Mouse (Mus musculus): ENCODE data around the gene 1110008P14Rik. TPM values are rescaled to one million over a fixed set of nuclear protein-coding genes. Genes with fewer than 3 reads are reported as not detected.

The 1110008P14Rik gene
- polyA plus RNA-seq, 1 experiment from 2014 or later, result 44.2 TPM

GRCm38 (mm10) chr2:32423481-32424331 lies 42.0 kb upstream of the 1110008P14Rik start:
- peak overlapping the region; percentile 66 for H3K9ac ChIP-seq (ENCODE audit: low read depth, low read length)
- no peaks in the 10 kb centered on the region for H3K9me3 ChIP-seq (ENCODE audit: control insufficient read depth, low read length)
- peak overlapping the region; percentile 56 for H3K4me3 ChIP-seq (ENCODE audit: low read length)
- H3K27ac ChIP-seq (ENCODE audit: low read length), result peak overlapping the region; percentile 96
- 0 out of 2 replicates have a peak, but pooled peaks cover 5% of the 10 kb centered on the region for H3K36me3 ChIP-seq (ENCODE audit: control insufficient read depth, insufficient read depth, low read length)
- H3K4me1 ChIP-seq (ENCODE audit: control insufficient read depth, insufficient read depth, low read length), result peaks cover 61% of the 10 kb centered on the region
- 1% methylated on average over 14 of the region's 14 CpGs for WGBS
- ATAC-seq, result peak; percentile 88
- H3K4me2 ChIP-seq (ENCODE audit: low read depth, low read length), result peak overlapping the region; percentile 88
- no peaks in the 10 kb centered on the region for H3K27me3 ChIP-seq (replicated peaks; ENCODE audit: control insufficient read depth, insufficient read depth, low read length)

- Histone ChIP-seq H3K9ac (ENCODE audit: low read depth, low read length) (no peak overlapping the region), H3K4me3 (ENCODE audit: low read length) (no peak overlapping the region), H3K4me2 (ENCODE audit: low read depth, low read length) (no peak overlapping the region), H3K4me1 (ENCODE audit: control insufficient read depth, insufficient read depth, low read length) (peaks cover 47% of the 10 kb centered on the region), H3K36me3 (ENCODE audit: control insufficient read depth, insufficient read depth, low read length) (peaks cover 7% of the 10 kb centered on the region), H3K27ac (ENCODE audit: low read length) (no peak overlapping the region), H3K27me3 (replicated peaks; ENCODE audit: control insufficient read depth, insufficient read depth, low read length) (no peaks in the 10 kb centered on the region), H3K9me3 (ENCODE audit: control insufficient read depth, low read length) (no peaks in the 10 kb centered on the region)
- no peak for ATAC-seq
- WGBS, result 93% methylated on average over 6 of the region's 6 CpGs
Measured at GRCm38 (mm10) chr2:32421851-32422251, 40.1 kb upstream of the 1110008P14Rik start.

DNA sequence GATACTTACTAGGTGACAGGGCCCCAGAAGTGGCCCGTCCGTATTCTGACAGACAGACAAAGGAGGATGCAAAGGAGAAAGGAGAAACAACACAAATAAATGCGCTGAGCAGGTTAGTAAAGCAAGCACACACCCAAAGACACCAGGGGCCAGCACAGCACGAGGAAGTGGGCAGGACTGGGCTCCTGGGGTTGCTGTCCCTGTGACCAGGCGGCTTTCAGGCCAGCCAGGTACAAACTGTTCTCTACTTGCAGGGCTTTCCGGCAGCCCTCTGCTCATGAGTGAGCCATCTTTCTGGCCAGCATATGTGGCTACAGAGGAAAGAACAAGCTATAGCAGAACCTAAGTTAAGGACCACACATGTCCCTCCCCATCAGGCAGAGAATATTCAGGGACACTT lies 38.9 kb upstream of the 1110008P14Rik start:
- ATAC-seq, result no peak
- WGBS, result 77% methylated on average over 6 of the region's 6 CpGs
- no peak overlapping the region for H3K4me3 ChIP-seq (ENCODE audit: low read length)
- H3K36me3 ChIP-seq (ENCODE audit: control insufficient read depth, insufficient read depth, low read length), result peaks cover 19% of the 10 kb centered on the region
- no peaks in the 10 kb centered on the region for H3K9me3 ChIP-seq (ENCODE audit: control insufficient read depth, low read length)
- H3K4me1 ChIP-seq (ENCODE audit: control insufficient read depth, insufficient read depth, low read length), result peaks cover 43% of the 10 kb centered on the region
- no peak overlapping the region for H3K9ac ChIP-seq (ENCODE audit: low read depth, low read length)
- no peaks in the 10 kb centered on the region for H3K27me3 ChIP-seq (replicated peaks; ENCODE audit: control insufficient read depth, insufficient read depth, low read length)
- no peak overlapping the region for H3K27ac ChIP-seq (ENCODE audit: low read length)
- no peak overlapping the region for H3K4me2 ChIP-seq (ENCODE audit: low read depth, low read length)

GRCm38 (mm10) chr2:32420066-32420608 lies 38.4 kb upstream of the 1110008P14Rik start:
- Histone ChIP-seq H3K4me1 (ENCODE audit: control insufficient read depth, insufficient read depth, low read length) (peaks cover 38% of the 10 kb centered on the region), H3K9ac (ENCODE audit: low read depth, low read length) (no peak overlapping the region), H3K4me3 (ENCODE audit: low read length) (no peak overlapping the region), H3K36me3 (ENCODE audit: control insufficient read depth, insufficient read depth, low read length) (peaks cover 24% of the 10 kb centered on the region), H3K4me2 (ENCODE audit: low read depth, low read length) (no peak overlapping the region), H3K27me3 (replicated peaks; ENCODE audit: control insufficient read depth, insufficient read depth, low read length) (no peaks in the 10 kb centered on the region), H3K9me3 (ENCODE audit: control insufficient read depth, low read length) (no peaks in the 10 kb centered on the region), H3K27ac (ENCODE audit: low read length) (no peak overlapping the region)
- no peak for ATAC-seq
- WGBS, result 93% methylated on average over 12 of the region's 12 CpGs

DNA sequence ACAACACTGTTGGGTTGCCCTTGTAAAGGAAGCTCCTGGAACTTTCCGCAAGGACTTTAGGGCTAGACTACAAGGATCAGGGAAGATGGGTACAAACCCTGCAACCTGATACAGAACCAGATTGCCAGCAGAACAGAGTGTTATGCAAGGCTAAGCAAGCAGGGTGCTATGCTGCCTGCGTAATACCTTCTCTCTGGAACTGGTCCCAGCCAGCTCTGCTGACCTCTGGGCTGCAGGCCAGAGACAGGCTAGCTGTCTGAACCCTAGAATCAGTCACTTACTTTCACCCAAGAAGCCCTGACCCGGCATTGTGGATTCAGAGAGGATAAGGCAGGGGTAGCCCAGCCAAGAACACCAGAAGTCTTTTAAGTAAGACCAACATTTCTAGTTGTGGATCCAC lies 37.6 kb upstream of the 1110008P14Rik start:
- Histone ChIP-seq H3K9ac (ENCODE audit: low read depth, low read length) (no peak overlapping the region), H3K4me1 (ENCODE audit: control insufficient read depth, insufficient read depth, low read length) (peaks cover 30% of the 10 kb centered on the region), H3K27ac (ENCODE audit: low read length) (peak overlapping the region; percentile 61), H3K4me2 (ENCODE audit: low read depth, low read length) (no peak overlapping the region), H3K9me3 (ENCODE audit: control insufficient read depth, low read length) (no peaks in the 10 kb centered on the region), H3K4me3 (ENCODE audit: low read length) (no peak overlapping the region), H3K27me3 (replicated peaks; ENCODE audit: control insufficient read depth, insufficient read depth, low read length) (no peaks in the 10 kb centered on the region), H3K36me3 (ENCODE audit: control insufficient read depth, insufficient read depth, low read length) (peaks cover 25% of the 10 kb centered on the region)
- WGBS, result 87% methylated on average over 3 of the region's 3 CpGs
- ATAC-seq, result no peak

GRCm38 (mm10) chr2:32418430-32419151 lies 36.9 kb upstream of the 1110008P14Rik start:
- Histone ChIP-seq H3K36me3 (ENCODE audit: control insufficient read depth, insufficient read depth, low read length) (peaks cover 31% of the 10 kb centered on the region), H3K27ac (ENCODE audit: low read length) (peak overlapping the region; percentile 61), H3K27me3 (replicated peaks; ENCODE audit: control insufficient read depth, insufficient read depth, low read length) (no peaks in the 10 kb centered on the region), H3K9ac (ENCODE audit: low read depth, low read length) (no peak overlapping the region), H3K4me2 (ENCODE audit: low read depth, low read length) (no peak overlapping the region), H3K9me3 (ENCODE audit: control insufficient read depth, low read length) (no peaks in the 10 kb centered on the region), H3K4me3 (ENCODE audit: low read length) (no peak overlapping the region), H3K4me1 (ENCODE audit: control insufficient read depth, insufficient read depth, low read length) (peaks cover 25% of the 10 kb centered on the region)
- WGBS, result 77% methylated on average over 12 of the region's 12 CpGs
- peak; percentile 60 for ATAC-seq

DNA sequence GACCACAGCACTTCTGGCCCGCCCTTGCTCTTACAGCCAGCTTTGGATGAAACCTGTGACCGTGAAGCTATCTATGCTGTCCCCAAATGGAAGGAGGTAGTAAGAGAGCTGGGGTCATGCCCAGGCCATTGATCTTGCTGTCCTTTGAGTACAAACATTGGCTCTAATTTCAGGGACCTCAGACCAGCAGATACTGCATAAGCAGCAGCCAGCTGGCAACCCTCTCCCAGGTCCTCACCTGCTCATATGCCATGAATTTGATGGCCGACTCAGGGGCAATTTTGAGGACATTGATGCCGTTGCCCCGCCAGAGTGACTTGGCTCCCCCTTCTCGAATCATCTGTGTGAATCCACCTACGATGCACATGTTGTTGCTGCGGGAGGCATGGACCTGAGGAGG lies 35.7 kb upstream of the 1110008P14Rik start:
- peaks cover 31% of the 10 kb centered on the region for H3K36me3 ChIP-seq (ENCODE audit: control insufficient read depth, insufficient read depth, low read length)
- no peak overlapping the region for H3K4me2 ChIP-seq (ENCODE audit: low read depth, low read length)
- 89% methylated on average over 8 of the region's 8 CpGs for WGBS
- H3K9me3 ChIP-seq (ENCODE audit: control insufficient read depth, low read length), result no peaks in the 10 kb centered on the region
- no peak overlapping the region for H3K4me3 ChIP-seq (ENCODE audit: low read length)
- ATAC-seq, result no peak
- H3K27ac ChIP-seq (ENCODE audit: low read length), result no peak overlapping the region
- no peak overlapping the region for H3K9ac ChIP-seq (ENCODE audit: low read depth, low read length)
- no peaks in the 10 kb centered on the region for H3K27me3 ChIP-seq (replicated peaks; ENCODE audit: control insufficient read depth, insufficient read depth, low read length)
- peaks cover 14% of the 10 kb centered on the region; the same call in 1 of the 2 replicates for H3K4me1 ChIP-seq (ENCODE audit: control insufficient read depth, insufficient read depth, low read length)

DNA sequence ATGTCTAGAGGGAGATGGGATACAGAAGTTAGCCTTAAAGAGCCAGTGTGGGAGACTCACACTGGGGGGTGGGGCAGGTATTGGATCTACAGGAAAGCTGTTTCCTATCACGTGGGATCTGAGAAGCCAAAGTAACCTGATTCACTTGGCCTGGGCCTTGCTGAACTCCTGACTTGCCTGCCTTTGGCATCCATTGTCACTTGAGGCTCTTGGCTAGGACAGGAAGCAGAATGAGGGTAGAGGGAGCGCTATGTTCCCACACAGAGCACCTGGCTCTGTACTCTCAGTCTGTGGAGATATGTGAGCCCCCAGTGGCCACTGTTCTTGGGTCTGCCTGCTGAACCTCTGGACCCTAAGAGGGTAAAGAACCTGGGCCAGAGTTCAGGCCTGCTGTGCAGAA lies 34.8 kb upstream of the 1110008P14Rik start:
- H3K4me3 ChIP-seq (ENCODE audit: low read length), result no peak overlapping the region
- peaks cover 7% of the 10 kb centered on the region; the same call in 1 of the 2 replicates for H3K4me1 ChIP-seq (ENCODE audit: control insufficient read depth, insufficient read depth, low read length)
- no peaks in the 10 kb centered on the region for H3K9me3 ChIP-seq (ENCODE audit: control insufficient read depth, low read length)
- no peak overlapping the region for H3K9ac ChIP-seq (ENCODE audit: low read depth, low read length)
- no peak for ATAC-seq
- no peaks in the 10 kb centered on the region for H3K27me3 ChIP-seq (replicated peaks; ENCODE audit: control insufficient read depth, insufficient read depth, low read length)
- no peak overlapping the region for H3K4me2 ChIP-seq (ENCODE audit: low read depth, low read length)
- WGBS, result 76% methylated on average over 2 of the region's 2 CpGs
- H3K27ac ChIP-seq (ENCODE audit: low read length), result no peak overlapping the region
- H3K36me3 ChIP-seq (ENCODE audit: control insufficient read depth, insufficient read depth, low read length), result peaks cover 31% of the 10 kb centered on the region

GRCm38 (mm10) chr2:32415801-32416200 lies 34.1 kb upstream of the 1110008P14Rik start:
- Histone ChIP-seq H3K27me3 (replicated peaks; ENCODE audit: control insufficient read depth, insufficient read depth, low read length) (no peaks in the 10 kb centered on the region), H3K27ac (ENCODE audit: low read length) (no peak overlapping the region), H3K9me3 (ENCODE audit: control insufficient read depth, low read length) (no peaks in the 10 kb centered on the region), H3K4me1 (ENCODE audit: control insufficient read depth, insufficient read depth, low read length) (peaks cover 6% of the 10 kb centered on the region; the same call in 1 of the 2 replicates), H3K9ac (ENCODE audit: low read depth, low read length) (no peak overlapping the region), H3K36me3 (ENCODE audit: control insufficient read depth, insufficient read depth, low read length) (peaks cover 31% of the 10 kb centered on the region), H3K4me3 (ENCODE audit: low read length) (no peak overlapping the region), H3K4me2 (ENCODE audit: low read depth, low read length) (no peak overlapping the region)
- no peak for ATAC-seq
- WGBS, result 93% methylated on average over 12 of the region's 12 CpGs
